24 mouse cellular contexts compared by ENCODE assay signal in genomic region chr5:138825090-138825489, GRCm38 (mm10). TPM values are rescaled to one million over a fixed set of nuclear protein-coding genes. Genes with fewer than 3 reads are reported as not detected.
DNase-seq lines count a peak whose midpoint lies in the region; ATAC-seq and TF ChIP-seq lines count a peak whose summit lies in the region.
"Had no signal": no experiment of that assay in that cellular context is flagged by ENCODE, and none has a peak within 500 bp of the region (broad histone marks: within the 10 kb centered on the region; RNA-seq: fewer than 3 reads in every experiment).

No protein-coding gene starts in this region.

- no peaks in the 10 kb centered on the region for H3K9me3 ChIP-seq in liver, embryonic 12.5 days (replicated peaks)
- H3K9me3 ChIP-seq in liver, postnatal 0 days (ENCODE audit: low read length): no peaks in the 10 kb centered on the region
- no peaks in the 10 kb centered on the region for H3K9me3 ChIP-seq in liver, embryonic 11.5 days (ENCODE audit: control insufficient read depth, low read length)

- DNase-seq in liver, adult 2 months (ENCODE audit: extremely low read depth, low read depth, low spot score): peak; percentile 94
- DNase-seq in liver, postnatal 0 days: no peak
- no peak for DNase-seq in liver, embryonic 11.5 days (ENCODE audit: low spot score)
- DNase-seq: adrenal gland, adult 2 months; adrenal gland, adult 8-10 months; adrenal gland, postnatal 10 days; adrenal gland, postnatal 25 days; adrenal gland, postnatal 36 days; B cell, adult 2 months; cerebellum, adult 11 months; cerebellum, adult 11-12 months; cerebellum, adult 18-20 months had no signal

- no peak for ATAC-seq in liver, embryonic 12.5 days
- peak; percentile 81 for ATAC-seq in liver, postnatal 0 days
- ATAC-seq in liver, embryonic 11.5 days (replicated peaks; ENCODE audit: low FRiP score): no peak
- ATAC-seq: activated CD4-positive, CD25-positive, alpha-beta regulatory T cell, adult 4 months; CD4-positive, CD25-positive, alpha-beta regulatory T cell, adult 4 months; Patski had no signal

- H3K4me3 ChIP-seq in liver, adult 2 months (ENCODE audit: insufficient read depth, low read depth, low read length): no peak overlapping the region
- no peak overlapping the region for H3K4me3 ChIP-seq in liver, embryonic 12.5 days
- no peak overlapping the region for H3K4me3 ChIP-seq in liver, postnatal 0 days (ENCODE audit: low read depth, low read length)
- no peak overlapping the region for H3K4me3 ChIP-seq in liver, embryonic 11.5 days (ENCODE audit: low read depth, low read length)

- TF ChIP-seq POLR2A in liver, adult 2 months (IDR thresholded peaks at IDR 0.05; ENCODE audit: extremely low read depth, insufficient read depth, low read length): no peak

- TF ChIP-seq CTCF in liver, adult 2 months (IDR thresholded peaks at IDR 0.05; ENCODE audit: low read depth, low read length): no peak
- TF ChIP-seq CTCF in liver, postnatal 0 days (IDR thresholded peaks at IDR 0.05; ENCODE audit: low read depth): no peak

- H3K27ac ChIP-seq in liver, adult 2 months (replicated peaks; ENCODE audit: insufficient read depth, low read depth, low read length): peak overlapping the region; percentile 74
- H3K27ac ChIP-seq in liver, embryonic 12.5 days: no peak overlapping the region
- H3K27ac ChIP-seq in liver, postnatal 0 days (ENCODE audit: low read depth): no peak overlapping the region
- no peak overlapping the region for H3K27ac ChIP-seq in liver, embryonic 11.5 days (ENCODE audit: low read depth, low read length)

- H3K4me2 ChIP-seq in liver, embryonic 12.5 days: no peak overlapping the region
- no peak overlapping the region for H3K4me2 ChIP-seq in liver, postnatal 0 days (ENCODE audit: low read depth, low read length)
- H3K4me2 ChIP-seq in liver, embryonic 11.5 days: no peak overlapping the region

- peak; percentile 47; the same call in 1 of the 2 replicates for TF ChIP-seq EP300 in liver, postnatal 0 days (IDR thresholded peaks at IDR 0.05; ENCODE audit: low read depth)

- H3K27me3 ChIP-seq in liver, adult 2 months (ENCODE audit: control insufficient read depth, insufficient read depth, low read length): peaks cover 3% of the 10 kb centered on the region; the same call in 1 of the 2 replicates
- peaks cover 46% of the 10 kb centered on the region for H3K27me3 ChIP-seq in liver, embryonic 12.5 days (replicated peaks)
- peaks cover 30% of the 10 kb centered on the region for H3K27me3 ChIP-seq in liver, postnatal 0 days (ENCODE audit: insufficient read depth, low read length)
- H3K27me3 ChIP-seq in liver, embryonic 11.5 days (replicated peaks; ENCODE audit: control insufficient read depth, insufficient read depth, low read length): peaks cover 34% of the 10 kb centered on the region
- H3K27me3 ChIP-seq: Patski had no signal

- no peaks in the 10 kb centered on the region for H3K36me3 ChIP-seq in liver, adult 2 months (ENCODE audit: control insufficient read depth, insufficient read depth, low read length)
- no peaks in the 10 kb centered on the region for H3K36me3 ChIP-seq in liver, embryonic 12.5 days
- no peaks in the 10 kb centered on the region for H3K36me3 ChIP-seq in liver, postnatal 0 days (replicated peaks; ENCODE audit: insufficient read depth, low read length)
- H3K36me3 ChIP-seq in liver, embryonic 11.5 days (ENCODE audit: control insufficient read depth, insufficient read depth, low read length): no peaks in the 10 kb centered on the region
- H3K36me3 ChIP-seq: G1E had no signal

- 18% methylated on average over 3 of the region's 3 CpGs for WGBS in liver, adult 2 months
- 36% methylated on average over 3 of the region's 3 CpGs for WGBS in liver, embryonic 12.5 days (ENCODE audit: insufficient replicate concordance)
- WGBS in liver, postnatal 0 days (ENCODE audit: insufficient replicate concordance): 50% methylated on average over 3 of the region's 3 CpGs
- WGBS in liver, embryonic 11.5 days: 57% methylated on average over 3 of the region's 3 CpGs

- H3K9ac ChIP-seq in liver, adult 2 months (ENCODE audit: low read depth, low read length): peak overlapping the region; percentile 22
- H3K9ac ChIP-seq in liver, embryonic 12.5 days: no peak overlapping the region
- no peak overlapping the region for H3K9ac ChIP-seq in liver, postnatal 0 days (replicated peaks)
- no peak overlapping the region for H3K9ac ChIP-seq in liver, embryonic 11.5 days (ENCODE audit: low read depth, low read length)

- peaks cover 11% of the 10 kb centered on the region for H3K4me1 ChIP-seq in liver, adult 2 months (ENCODE audit: control insufficient read depth, insufficient read depth, low read length)
- H3K4me1 ChIP-seq in liver, embryonic 12.5 days: no peaks in the 10 kb centered on the region
- H3K4me1 ChIP-seq in liver, postnatal 0 days (ENCODE audit: insufficient read depth): no peaks in the 10 kb centered on the region
- no peaks in the 10 kb centered on the region for H3K4me1 ChIP-seq in liver, embryonic 11.5 days (replicated peaks; ENCODE audit: control insufficient read depth, insufficient read depth, low read length)

- H3K79me2 ChIP-seq in liver, adult 2 months (ENCODE audit: control insufficient read depth, insufficient read depth, low read length): no peaks in the 10 kb centered on the region

RNA-seq across cellular contexts. Expression of gene Gm5294, which starts 5.2 kb away (rescaled TPM):
- not detected in 2 replicates for total RNA-seq in liver, adult 2 months (2014; rRNA removed)
- not detected in 2 replicates for polyA plus RNA-seq in liver, adult 2 months (2012; rRNA removed)
- polyA plus RNA-seq in liver, embryonic 12.5 days (2016; fragmentation: Nextera tagmentation; extraction: Ambion mirVana): not detected in 2 replicates
- not detected in 2 replicates for polyA plus RNA-seq in liver, postnatal 0 days (2015; fragmentation: Nextera tagmentation; extraction: Ambion mirVana)
- polyA plus RNA-seq in liver, embryonic 11.5 days (2014; fragmentation: Nextera tagmentation; extraction: Ambion mirVana): not detected in 2 replicates
- total RNA-seq: adrenal gland, adult 18-20 months; adrenal gland, adult 2 months; adrenal gland, adult 8-10 months; adrenal gland, postnatal 10 days; adrenal gland, postnatal 14 days; adrenal gland, postnatal 25 days; adrenal gland, postnatal 36 days; adrenal gland, postnatal 4 days; CH12.LX; ES-E14; G1E; MEL had no signal
- polyA plus RNA-seq: activated CD4-positive, CD25-positive, alpha-beta regulatory T cell, adult 4 months; C2C12; CD4-positive, CD25-positive, alpha-beta regulatory T cell, adult 4 months; G1E; Patski had no signal
